Mouse (Mus musculus): Measurements from ENCODE around the gene Nfix.

Nfix gene

DNA sequence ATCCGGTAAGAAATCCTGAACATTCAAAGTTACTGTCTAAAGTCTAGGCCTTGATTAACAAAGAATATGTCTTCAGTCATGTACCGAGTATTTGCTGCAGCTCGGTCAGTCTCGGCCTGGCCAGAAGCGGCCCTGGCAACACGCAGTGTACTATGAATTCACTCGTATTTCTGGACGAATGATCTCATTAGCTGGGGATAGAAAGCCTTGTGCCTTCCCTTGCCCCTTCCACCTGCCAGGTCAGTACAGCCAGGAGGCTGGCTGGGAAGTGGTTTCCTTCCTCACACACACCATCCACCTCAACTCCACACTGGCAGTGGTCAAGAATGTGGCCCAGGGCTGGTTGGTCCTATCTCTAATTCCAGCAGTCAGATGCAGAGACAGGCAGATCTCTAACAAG, 30.8 kb downstream of the Nfix start:
- in situ Hi-C loops (cut with MboI; ENCODE audit: low sequenced_read_pairs), result no loop called here

GRCm38 (mm10) chr8:84768343-84769095, 31.6 kb downstream of the Nfix start:
- in situ Hi-C loops (cut with MboI; ENCODE audit: low sequenced_read_pairs), result no loop called here

DNA sequence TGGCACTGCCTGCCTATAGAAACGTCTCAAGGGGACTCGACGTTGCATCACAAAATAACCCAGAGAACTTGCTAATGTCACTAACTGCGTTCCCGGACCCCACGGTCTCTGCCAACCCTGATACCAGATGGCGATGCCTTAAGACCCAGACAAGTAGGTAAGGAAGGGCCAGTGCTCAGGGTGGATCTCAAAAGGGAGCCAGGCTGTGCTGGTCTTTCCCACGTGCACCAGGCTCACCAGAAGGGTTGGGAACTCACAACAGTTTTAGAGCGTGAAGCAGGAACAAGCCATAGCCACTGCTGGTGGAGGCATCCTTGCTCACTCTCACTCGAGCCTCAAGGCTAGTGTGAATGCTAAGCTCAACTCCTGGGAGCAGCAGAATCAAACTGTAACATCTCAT, 32.9 kb downstream of the Nfix start:
- in situ Hi-C loops (cut with MboI; ENCODE audit: low sequenced_read_pairs), result no loop called here

DNA sequence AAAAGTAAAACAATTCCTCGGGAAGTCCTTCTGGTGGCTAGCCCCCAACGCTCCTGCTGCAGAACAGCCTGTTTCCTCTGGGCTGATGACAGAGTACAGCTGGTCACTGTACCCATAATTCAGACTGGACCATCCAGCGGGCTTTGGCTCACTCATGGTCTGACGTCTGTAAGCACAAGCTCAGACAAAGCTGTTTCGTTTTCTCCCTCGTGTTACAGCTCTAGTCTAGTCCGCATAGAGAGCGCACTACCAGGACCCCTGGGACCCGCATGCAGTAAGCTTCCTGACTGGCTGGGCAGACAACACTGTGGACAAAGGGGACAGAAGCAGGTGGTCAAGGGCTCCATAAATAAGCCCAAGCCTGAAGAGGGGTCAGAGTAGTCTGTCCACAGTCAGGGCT, 33.7 kb downstream of the Nfix start:
- in situ Hi-C loops (cut with MboI; ENCODE audit: low sequenced_read_pairs), result no loop called here

GRCm38 (mm10) chr8:84765629-84766028, 34.5 kb downstream of the Nfix start:
- in situ Hi-C loops (cut with MboI; ENCODE audit: low sequenced_read_pairs), result no loop called here

GRCm38 (mm10) chr8:84764870-84765495, 35.2 kb downstream of the Nfix start:
- in situ Hi-C loops (cut with MboI; ENCODE audit: low sequenced_read_pairs), result no loop called here

- in situ Hi-C loops (cut with MboI; ENCODE audit: low sequenced_read_pairs), result no loop called here
Measured at GRCm38 (mm10) chr8:84764100-84764499, 36.0 kb downstream of the Nfix start.

GRCm38 (mm10) chr8:84760901-84761300, 39.2 kb downstream of the Nfix start:
- in situ Hi-C loops (cut with MboI; ENCODE audit: low sequenced_read_pairs), result no loop called here

DNA sequence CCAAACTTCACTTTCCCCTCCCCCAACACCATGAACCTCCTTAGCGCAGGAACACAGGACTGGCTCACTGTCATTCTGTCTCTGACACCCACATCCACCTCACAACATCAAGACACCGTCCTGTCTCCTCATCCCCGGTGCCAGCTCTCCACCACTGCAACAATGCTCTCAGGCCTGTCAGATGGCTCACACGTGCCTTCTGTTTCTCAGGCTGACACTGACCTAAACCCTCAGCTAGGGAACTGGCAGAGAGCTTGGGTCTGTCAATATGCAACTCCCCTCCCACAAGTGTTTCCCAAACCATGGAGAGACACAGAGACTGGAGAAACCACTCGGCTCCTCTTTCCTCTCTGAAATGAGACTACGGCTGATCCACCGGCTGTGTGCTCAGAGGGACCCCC, 39.7 kb downstream of the Nfix start:
- in situ Hi-C loops (cut with MboI; ENCODE audit: low sequenced_read_pairs), result no loop called here

- in situ Hi-C loops (cut with MboI; ENCODE audit: low sequenced_read_pairs), result no loop called here
Measured at GRCm38 (mm10) chr8:84759718-84760117, 40.4 kb downstream of the Nfix start.

GRCm38 (mm10) chr8:84759126-84759525, 41.0 kb downstream of the Nfix start:
- in situ Hi-C loops (cut with MboI; ENCODE audit: low sequenced_read_pairs), result no loop called here

GRCm38 (mm10) chr8:84758308-84758707, 41.8 kb downstream of the Nfix start:
- in situ Hi-C loops (cut with MboI; ENCODE audit: low sequenced_read_pairs), result no loop called here

DNA sequence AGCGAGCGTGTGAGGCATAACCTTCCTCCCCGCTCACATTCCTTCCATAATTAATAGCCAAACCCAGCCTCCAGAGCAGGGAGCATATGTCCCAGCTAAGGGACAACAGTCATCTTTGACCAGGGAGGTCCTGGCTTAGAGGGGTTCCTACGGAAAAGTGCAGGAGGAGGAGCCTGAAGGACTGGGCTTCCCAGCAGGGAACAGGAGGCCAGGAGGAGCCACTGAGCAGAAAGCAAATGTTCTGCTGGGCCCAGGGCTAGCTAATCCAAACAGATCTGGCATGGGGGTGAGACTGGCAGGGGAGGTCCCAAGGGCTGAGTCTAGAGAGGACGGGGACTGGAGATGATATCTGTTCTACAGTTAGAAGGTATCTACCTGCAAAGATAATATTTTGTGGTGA, 42.6 kb downstream of the Nfix start:
- in situ Hi-C loops (cut with MboI; ENCODE audit: low sequenced_read_pairs), result no loop called here

GRCm38 (mm10) chr8:84752734-84753582, 47.2 kb downstream of the Nfix start:
- in situ Hi-C loops (cut with MboI; ENCODE audit: low sequenced_read_pairs), result no loop called here

DNA sequence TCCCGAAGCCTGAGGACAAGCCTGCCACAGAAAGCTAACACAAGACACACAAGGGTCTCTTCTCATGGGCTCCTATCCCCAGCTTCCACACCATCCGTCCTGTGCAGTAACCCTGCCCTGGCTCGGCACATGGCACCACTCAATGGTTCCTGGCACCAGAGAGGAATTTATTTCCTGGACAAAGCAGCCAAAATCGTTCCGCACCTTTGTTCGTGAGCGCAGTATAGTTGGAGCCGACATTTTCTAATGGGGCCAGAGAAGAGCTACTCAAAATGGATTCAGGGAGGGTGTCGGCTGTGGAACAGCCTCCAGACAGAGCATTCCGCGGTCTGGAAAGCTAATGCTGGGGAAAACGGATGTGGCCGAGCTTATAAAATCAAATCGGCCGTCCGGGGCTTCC, 50.6 kb downstream of the Nfix start:
- in situ Hi-C loops (cut with MboI; ENCODE audit: low sequenced_read_pairs), result no loop called here

DNA sequence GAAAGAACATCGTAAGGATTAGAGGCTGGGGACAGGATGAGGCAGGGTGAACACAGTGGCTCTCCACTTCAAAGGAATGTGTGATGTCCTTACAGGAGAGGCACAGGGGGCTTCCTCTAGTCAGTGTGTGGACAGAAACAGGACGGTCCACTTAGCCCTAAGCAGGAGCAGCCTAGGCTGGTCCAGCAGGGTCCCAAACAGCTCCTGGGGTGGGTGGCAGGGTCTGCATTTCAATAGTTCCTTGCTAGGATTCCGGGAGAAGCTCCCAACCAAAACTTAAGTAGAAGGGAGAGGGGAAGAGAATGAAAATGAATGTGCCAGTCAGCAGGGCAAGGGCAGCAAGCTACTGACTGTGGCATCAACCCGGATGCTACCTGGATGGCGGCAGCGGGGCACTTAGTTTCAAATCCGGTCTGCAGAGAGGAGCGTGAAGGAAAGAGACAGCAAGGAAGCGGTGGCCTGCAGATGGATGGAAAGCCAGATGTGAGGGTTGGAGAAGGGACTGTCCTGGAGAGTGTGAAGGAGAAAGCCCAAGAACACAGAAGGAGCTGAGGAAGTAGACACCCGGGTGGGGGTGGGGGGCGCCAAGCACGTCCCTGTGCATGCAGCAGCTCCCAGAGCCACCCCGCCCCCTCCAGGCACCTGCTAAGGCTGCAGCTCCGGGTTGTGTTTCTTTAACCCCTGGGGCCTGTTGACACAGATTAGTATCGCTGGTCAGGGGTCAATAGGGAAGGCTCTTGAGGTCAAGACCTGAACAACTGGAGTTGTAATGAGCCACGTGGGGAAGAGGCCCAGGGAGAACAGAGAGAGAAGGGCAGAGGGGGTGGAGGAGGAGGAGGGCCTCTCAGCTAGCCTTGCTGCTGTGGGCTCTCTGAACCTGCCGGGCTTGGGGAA, 54.9 kb downstream of the Nfix start:
- in situ Hi-C loops (cut with MboI; ENCODE audit: low sequenced_read_pairs), result no loop called here

- in situ Hi-C loops (cut with MboI; ENCODE audit: low sequenced_read_pairs), result no loop called here
Measured at GRCm38 (mm10) chr8:84743517-84744420, 56.4 kb downstream of the Nfix start.

DNA sequence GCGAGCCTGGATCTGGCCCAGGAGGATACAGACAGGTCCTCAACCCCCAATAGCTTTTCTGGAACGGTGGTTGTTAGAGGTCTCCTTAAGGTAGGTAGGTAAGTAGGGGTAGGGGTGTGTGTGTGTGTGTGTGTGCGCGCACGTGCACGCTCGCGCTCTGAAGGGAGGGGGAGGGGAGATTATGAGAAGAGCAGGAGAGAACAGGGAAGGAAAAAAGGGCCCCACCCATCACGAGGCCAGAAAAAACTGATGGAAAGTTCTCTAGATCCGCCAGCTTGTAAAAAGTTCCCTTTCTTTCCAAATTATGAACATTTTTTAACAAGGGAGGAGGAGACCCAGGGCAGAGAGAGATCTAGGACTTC, 57.1 kb downstream of the Nfix start:
- in situ Hi-C loops (cut with MboI; ENCODE audit: low sequenced_read_pairs), result no loop called here

GRCm38 (mm10) chr8:84742171-84743053, 57.7 kb downstream of the Nfix start:
- in situ Hi-C loops (cut with MboI; ENCODE audit: low sequenced_read_pairs), result no loop called here

Measured in CH12F3 (cell line).